Mouse (Mus musculus) heart, postnatal 0 days (tissue): ENCODE data around the gene Gabra5.

Source experiments
- CTCF ChIP-seq: IDR thresholded peaks from 2 replicates; pipeline ENCODE4 v1.5.1; 2016; ENCODE audit warnings: antibody characterized with exemption, control low read depth, low read depth
- EP300 ChIP-seq: IDR thresholded peaks from 2 replicates; pipeline ENCODE4 v1.6.1; 2016; ENCODE audit warnings: antibody characterized with exemption, low read depth

- no peak for TF ChIP-seq CTCF
- no peak for TF ChIP-seq EP300
Measured at GRCm38 (mm10) chr7:57486907-57487306, 23.0 kb downstream of the Gabra5 start.
